25 mouse cellular contexts compared by ENCODE assay signal in the genomic region with DNA sequence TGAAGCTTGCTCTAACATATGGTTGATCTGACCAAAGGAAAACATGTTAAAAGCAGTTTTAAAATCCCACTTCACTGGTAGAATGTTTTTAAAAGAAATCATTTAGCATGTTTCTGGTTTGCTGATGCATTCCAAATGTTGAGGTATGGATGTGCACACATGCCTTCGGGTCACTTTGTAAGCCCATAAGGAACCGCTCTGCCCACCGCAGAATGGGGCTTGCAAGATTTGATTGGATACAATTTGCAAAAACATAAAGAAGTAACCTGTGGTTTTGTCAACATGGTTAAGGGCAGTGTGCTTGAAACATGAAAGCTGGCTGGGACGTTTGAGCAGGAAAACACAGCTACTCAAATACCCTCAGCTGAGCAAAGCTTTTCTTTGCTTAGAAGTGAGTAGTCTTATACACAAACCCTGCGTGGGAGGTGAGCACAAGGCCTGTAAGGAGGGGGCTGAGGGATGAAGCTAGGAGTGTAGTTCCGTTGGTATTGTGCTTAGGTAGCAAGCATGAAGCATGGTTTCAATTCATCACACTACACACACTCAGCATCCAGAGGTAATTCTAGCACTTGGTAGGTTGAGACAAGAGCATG.
DNase-seq lines count a peak whose midpoint lies in the region; ATAC-seq and TF ChIP-seq lines count a peak whose summit lies in the region.
"Had no signal": no experiment of that assay in that cellular context is flagged by ENCODE, and none has a peak within 500 bp of the region (broad histone marks: within the 10 kb centered on the region; RNA-seq: fewer than 3 reads in every experiment).

No protein-coding gene starts in this region.

- WGBS in limb, embryonic 12.5 days, result 58% methylated on average over 6 of the region's 6 CpGs
- WGBS in limb, embryonic 10.5 days, result 81% methylated on average over 6 of the region's 6 CpGs
- 40% methylated on average over 6 of the region's 6 CpGs for WGBS in limb, embryonic 13.5 days
- WGBS in lung, postnatal 0 days, result 57% methylated on average over 6 of the region's 6 CpGs

- no peak overlapping the region for H3K4me3 ChIP-seq in limb, embryonic 12.5 days (replicated peaks)
- H3K4me3 ChIP-seq in limb, embryonic 10.5 days, result no peak overlapping the region
- no peak overlapping the region for H3K4me3 ChIP-seq in limb, embryonic 13.5 days
- no peak overlapping the region for H3K4me3 ChIP-seq in lung, postnatal 0 days (ENCODE audit: low read depth, low read length)
- H3K4me3 ChIP-seq: erythroblast, embryonic 14.5 days; forebrain, embryonic 12.5 days; forebrain, embryonic 15.5 days; gastrocnemius, adult 2 months; heart, adult 2 months; hindbrain, embryonic 12.5 days; hindbrain, embryonic 15.5 days had no signal

- peaks cover 9% of the 10 kb centered on the region; the same call in 1 of the 2 replicates for H3K4me1 ChIP-seq in limb, embryonic 12.5 days (replicated peaks)
- no peaks in the 10 kb centered on the region for H3K4me1 ChIP-seq in limb, embryonic 10.5 days
- peaks cover 17% of the 10 kb centered on the region for H3K4me1 ChIP-seq in limb, embryonic 13.5 days
- H3K4me1 ChIP-seq in lung, postnatal 0 days (ENCODE audit: insufficient read depth, low read depth, low read length), result no peaks in the 10 kb centered on the region
- H3K4me1 ChIP-seq: forebrain, embryonic 12.5 days; forebrain, embryonic 15.5 days; hindbrain, embryonic 12.5 days; hindbrain, embryonic 15.5 days had no signal

- no peaks in the 10 kb centered on the region for H3K36me3 ChIP-seq in limb, embryonic 12.5 days
- no peaks in the 10 kb centered on the region for H3K36me3 ChIP-seq in limb, embryonic 10.5 days
- H3K36me3 ChIP-seq in limb, embryonic 13.5 days, result no peaks in the 10 kb centered on the region
- H3K36me3 ChIP-seq in lung, postnatal 0 days (ENCODE audit: insufficient read depth, low read length), result no peaks in the 10 kb centered on the region
- H3K36me3 ChIP-seq: forebrain, embryonic 12.5 days; forebrain, embryonic 15.5 days; G1E; hindbrain, embryonic 12.5 days; hindbrain, embryonic 15.5 days had no signal

- no peak for DNase-seq in frontal cortex, postnatal 25 days (ENCODE audit: low spot score in 2 of 2)
- DNase-seq in limb, embryonic 10.5 days (ENCODE audit: low spot score), result no peak
- DNase-seq in spleen, adult 12 weeks (ENCODE audit: low spot score), result no peak
- no peak for DNase-seq in lung, postnatal 0 days (ENCODE audit: low spot score)
- DNase-seq: adrenal gland, postnatal 10 days; adrenal gland, postnatal 36 days; B cell, adult 2 months; cerebellum, adult 18-20 months; cerebellum, adult 9-10 months; cerebellum, postnatal 14 days; gastrocnemius, adult 2 months; gastrocnemius, postnatal 14 days; heart, adult 2 months had no signal

- no peaks in the 10 kb centered on the region for H3K9me3 ChIP-seq in limb, embryonic 12.5 days
- H3K9me3 ChIP-seq in limb, embryonic 10.5 days (replicated peaks), result no peaks in the 10 kb centered on the region
- H3K9me3 ChIP-seq in limb, embryonic 13.5 days, result no peaks in the 10 kb centered on the region
- H3K9me3 ChIP-seq in lung, postnatal 0 days (ENCODE audit: low read length), result no peaks in the 10 kb centered on the region
- H3K9me3 ChIP-seq: forebrain, embryonic 12.5 days; forebrain, embryonic 15.5 days; G1E; hindbrain, embryonic 12.5 days; hindbrain, embryonic 15.5 days had no signal

- peak overlapping the region; percentile 43; the same call in 1 of the 2 replicates for H3K27ac ChIP-seq in limb, embryonic 12.5 days
- H3K27ac ChIP-seq in limb, embryonic 10.5 days, result no peak overlapping the region
- peak overlapping the region; percentile 52 for H3K27ac ChIP-seq in limb, embryonic 13.5 days
- no peak overlapping the region for H3K27ac ChIP-seq in lung, postnatal 0 days (ENCODE audit: low read length)
- H3K27ac ChIP-seq: forebrain, embryonic 12.5 days; forebrain, embryonic 15.5 days; gastrocnemius, adult 2 months; heart, adult 2 months; hindbrain, embryonic 12.5 days; hindbrain, embryonic 15.5 days had no signal

- H3K27me3 ChIP-seq in limb, embryonic 12.5 days, result no peaks in the 10 kb centered on the region
- no peaks in the 10 kb centered on the region for H3K27me3 ChIP-seq in limb, embryonic 10.5 days (ENCODE audit: low read depth, poor library complexity, severe bottlenecking)
- H3K27me3 ChIP-seq in limb, embryonic 13.5 days, result no peaks in the 10 kb centered on the region
- no peaks in the 10 kb centered on the region for H3K27me3 ChIP-seq in lung, postnatal 0 days (replicated peaks; ENCODE audit: insufficient read depth, low read length)
- H3K27me3 ChIP-seq: CH12.LX; forebrain, embryonic 12.5 days; forebrain, embryonic 15.5 days; hindbrain, embryonic 12.5 days; hindbrain, embryonic 15.5 days; Patski had no signal

- no peak overlapping the region for H3K9ac ChIP-seq in limb, embryonic 12.5 days (replicated peaks)
- H3K9ac ChIP-seq in limb, embryonic 13.5 days, result no peak overlapping the region
- no peak overlapping the region for H3K9ac ChIP-seq in lung, postnatal 0 days (replicated peaks; ENCODE audit: low read depth)
- H3K9ac ChIP-seq: forebrain, embryonic 12.5 days; forebrain, embryonic 15.5 days; hindbrain, embryonic 12.5 days; hindbrain, embryonic 15.5 days had no signal

- TF ChIP-seq CTCF in lung, postnatal 0 days (IDR thresholded peaks at IDR 0.05), result no peak

- no peak for TF ChIP-seq EP300 in lung, postnatal 0 days (IDR thresholded peaks at IDR 0.05)

- 0 out of 2 replicates have a peak, but pooled peaks have one; percentile 39 for ATAC-seq in frontal cortex, adult (ENCODE audit: low TSS enrichment)
- 0 out of 2 replicates have a peak, but pooled peaks have one; percentile 20 for ATAC-seq in limb, embryonic 12.5 days (ENCODE audit: insufficient number of reproducible peaks, insufficient read depth, low FRiP score, low TSS enrichment, low read depth)
- peak; percentile 83 for ATAC-seq in limb, embryonic 13.5 days (ENCODE audit: low FRiP score, low read depth)
- ATAC-seq in lung, postnatal 0 days, result no peak
- ATAC-seq: forebrain, embryonic 15.5 days; Patski had no signal

- H3K4me2 ChIP-seq in limb, embryonic 12.5 days, result no peak overlapping the region
- H3K4me2 ChIP-seq in limb, embryonic 13.5 days (replicated peaks), result no peak overlapping the region
- H3K4me2 ChIP-seq in lung, postnatal 0 days (replicated peaks; ENCODE audit: low read depth, low read length), result no peak overlapping the region
- H3K4me2 ChIP-seq: forebrain, embryonic 12.5 days; forebrain, embryonic 15.5 days; heart, embryonic 11.5 days; hindbrain, embryonic 12.5 days; hindbrain, embryonic 15.5 days had no signal

Comparison
In these comparisons a context has a peak if more than half of its experiments do, and no peak if none do; other contexts are left out.
1. H3K27ac ChIP-seq: peak in limb, embryonic 12.5 days (single experiment) and limb, embryonic 13.5 days (single experiment); none in limb, embryonic 10.5 days (single experiment) and lung, postnatal 0 days (single experiment).